Mouse (Mus musculus): ENCODE measurements around the gene Dhx35. TPM values are rescaled to one million over a fixed set of nuclear protein-coding genes. Genes with fewer than 3 reads are reported as not detected.

The Dhx35 gene
- polyA plus RNA-seq, 1 experiment from 2014 or later = 14.2 TPM

- WGBS = 21% methylated on average over 6 of the region's 6 CpGs
- ATAC-seq (ENCODE audit: insufficient number of reproducible peaks, insufficient read depth, low FRiP score, low read depth) = no peak
- Histone ChIP-seq H3K9ac (ENCODE audit: low read length) (peak overlapping the region; percentile 34), H3K4me1 (ENCODE audit: control insufficient read depth in 2 of 2, insufficient read depth in 2 of 2, low read length in 2 of 2) (peaks cover 30 to 46% of the 10 kb centered on the region in 2 experiments), H3K27me3 (ENCODE audit: control insufficient read depth, insufficient read depth, low read length) (no peaks in the 10 kb centered on the region), H3K4me2 (ENCODE audit: low read length) (0 out of 2 replicates have a peak overlapping the region, but pooled peaks have one; percentile 4), H3K27ac (replicated peaks in 1 of 2; ENCODE audit: control insufficient read depth in 1 of 2, insufficient read depth in 1 of 2, low read depth in 2 of 2, low read length in 2 of 2) (no peak overlapping the region), H3K4me3 (ENCODE audit: control insufficient read depth in 1 of 2, insufficient read depth in 1 of 2, low read depth in 1 of 2, low read length in 2 of 2) (no peak overlapping the region), H3K36me3 (ENCODE audit: control insufficient read depth, insufficient read depth, low read length) (peaks cover 46% of the 10 kb centered on the region), H3K9me3 (ENCODE audit: control insufficient read depth, low read length) (no peaks in the 10 kb centered on the region)
These were observed 17.1 kb upstream of the Dhx35 start for GRCm38 (mm10) chr2:158777490-158777889.

GRCm38 (mm10) chr2:158778349-158778748 lies 16.3 kb upstream of the Dhx35 start:
- Histone ChIP-seq H3K9me3 (ENCODE audit: control insufficient read depth, low read length) (no peaks in the 10 kb centered on the region), H3K4me2 (ENCODE audit: low read length) (no peak overlapping the region), H3K27ac (replicated peaks in 1 of 2; ENCODE audit: control insufficient read depth in 1 of 2, insufficient read depth in 1 of 2, low read depth in 2 of 2, low read length in 2 of 2) (no peak overlapping the region), H3K9ac (ENCODE audit: low read length) (no peak overlapping the region), H3K4me1 (ENCODE audit: control insufficient read depth in 2 of 2, insufficient read depth in 2 of 2, low read length in 2 of 2) (peaks cover 31 to 39% of the 10 kb centered on the region in 2 experiments), H3K27me3 (ENCODE audit: control insufficient read depth, insufficient read depth, low read length) (no peaks in the 10 kb centered on the region), H3K4me3 (ENCODE audit: control insufficient read depth in 1 of 2, insufficient read depth in 1 of 2, low read depth in 1 of 2, low read length in 2 of 2) (no peak overlapping the region), H3K36me3 (ENCODE audit: control insufficient read depth, insufficient read depth, low read length) (peaks cover 46% of the 10 kb centered on the region)
- 57% methylated on average over 7 of the region's 7 CpGs for WGBS
- no peak for ATAC-seq (ENCODE audit: insufficient number of reproducible peaks, insufficient read depth, low FRiP score, low read depth)

DNA sequence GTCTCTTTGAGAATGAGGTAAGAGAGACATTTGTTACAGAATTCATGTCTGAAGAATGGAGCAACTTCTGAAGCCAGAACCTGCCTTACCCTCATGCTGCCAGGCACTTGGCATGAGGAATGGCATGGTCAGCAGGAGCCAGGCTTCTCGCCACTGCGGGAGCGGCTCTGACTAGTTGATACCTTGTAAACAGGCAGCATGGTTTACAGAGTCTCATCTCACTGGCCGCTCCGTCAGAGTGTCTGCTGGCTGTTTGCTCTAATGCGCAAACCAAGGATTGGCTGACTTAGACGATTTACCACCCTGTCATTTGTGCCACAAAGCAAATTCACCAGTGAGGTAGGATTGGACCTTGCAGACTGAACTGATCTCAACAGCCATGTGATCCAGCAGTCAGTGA lies 13.5 kb upstream of the Dhx35 start:
- no peaks in the 10 kb centered on the region for H3K27me3 ChIP-seq (ENCODE audit: control insufficient read depth, insufficient read depth, low read length)
- no peak overlapping the region for H3K4me3 ChIP-seq (ENCODE audit: control insufficient read depth in 1 of 2, insufficient read depth in 1 of 2, low read depth in 1 of 2, low read length in 2 of 2)
- H3K9me3 ChIP-seq (ENCODE audit: control insufficient read depth, low read length) = no peaks in the 10 kb centered on the region
- H3K27ac ChIP-seq (replicated peaks in 1 of 2; ENCODE audit: control insufficient read depth in 1 of 2, insufficient read depth in 1 of 2, low read depth in 2 of 2, low read length in 2 of 2) = no peak overlapping the region
- WGBS = 94% methylated on average over 7 of the region's 7 CpGs
- peaks cover 18 to 25% of the 10 kb centered on the region in 2 experiments for H3K4me1 ChIP-seq (ENCODE audit: control insufficient read depth in 2 of 2, insufficient read depth in 2 of 2, low read length in 2 of 2)
- H3K4me2 ChIP-seq (ENCODE audit: low read length) = no peak overlapping the region
- no peak for ATAC-seq (ENCODE audit: insufficient number of reproducible peaks, insufficient read depth, low FRiP score, low read depth)
- peaks cover 66% of the 10 kb centered on the region for H3K36me3 ChIP-seq (ENCODE audit: control insufficient read depth, insufficient read depth, low read length)
- no peak overlapping the region for H3K9ac ChIP-seq (ENCODE audit: low read length)

GRCm38 (mm10) chr2:158786927-158787795 lies 7.4 kb upstream of the Dhx35 start:
- no peak for ATAC-seq (ENCODE audit: insufficient number of reproducible peaks, insufficient read depth, low FRiP score, low read depth)
- WGBS = 79% methylated on average over 14 of the region's 14 CpGs
- H3K9ac ChIP-seq (ENCODE audit: low read length) = no peak overlapping the region

GRCm38 (mm10) chr2:158795043-158795442 lies 436 bp downstream of the Dhx35 start:
- no peak; the same call in 1 of the 2 replicates for ATAC-seq (ENCODE audit: insufficient number of reproducible peaks, insufficient read depth, low FRiP score, low read depth)
- no peaks in the 10 kb centered on the region for H3K27me3 ChIP-seq (ENCODE audit: control insufficient read depth, insufficient read depth, low read length)
- no peaks in the 10 kb centered on the region for H3K36me3 ChIP-seq (ENCODE audit: control insufficient read depth, insufficient read depth, low read length)
- H3K4me1 ChIP-seq (ENCODE audit: control insufficient read depth in 2 of 2, insufficient read depth in 2 of 2, low read length in 2 of 2) = peaks cover 4 to 12% of the 10 kb centered on the region in 2 experiments
- peak overlapping the region; percentile 67 for H3K4me2 ChIP-seq (ENCODE audit: low read length)
- H3K9ac ChIP-seq (ENCODE audit: low read length) = peak overlapping the region; percentile 85
- 13% methylated on average over 15 of the region's 15 CpGs for WGBS
- H3K4me3 ChIP-seq (ENCODE audit: control insufficient read depth in 1 of 2, insufficient read depth in 1 of 2, low read depth in 1 of 2, low read length in 2 of 2) = peak overlapping the region; percentile 82 to 85
- no peaks in the 10 kb centered on the region for H3K9me3 ChIP-seq (ENCODE audit: control insufficient read depth, low read length)
- peak overlapping the region; percentile 47 to 78 for H3K27ac ChIP-seq (replicated peaks in 1 of 2; ENCODE audit: control insufficient read depth in 1 of 2, insufficient read depth in 1 of 2, low read depth in 2 of 2, low read length in 2 of 2)

More at GRCm38 (mm10) chr2:158786927-158787795, 7.4 kb upstream of the Dhx35 start:
- no peaks in the 10 kb centered on the region for H3K27me3 ChIP-seq (ENCODE audit: control insufficient read depth, insufficient read depth, low read length)
- H3K4me1 ChIP-seq (ENCODE audit: control insufficient read depth in 2 of 2, insufficient read depth in 2 of 2, low read length in 2 of 2) = 0 out of 4 replicates have a peak, but pooled peaks cover 0 to 2% of the 10 kb centered on the region in 2 experiments
- H3K9me3 ChIP-seq (ENCODE audit: control insufficient read depth, low read length) = no peaks in the 10 kb centered on the region
- H3K27ac ChIP-seq (replicated peaks in 1 of 2; ENCODE audit: control insufficient read depth in 1 of 2, insufficient read depth in 1 of 2, low read depth in 2 of 2, low read length in 2 of 2) = no peak overlapping the region
- H3K36me3 ChIP-seq (ENCODE audit: control insufficient read depth, insufficient read depth, low read length) = peaks cover 49% of the 10 kb centered on the region
- no peak overlapping the region for H3K4me2 ChIP-seq (ENCODE audit: low read length)
- H3K4me3 ChIP-seq (ENCODE audit: control insufficient read depth in 1 of 2, insufficient read depth in 1 of 2, low read depth in 1 of 2, low read length in 2 of 2) = no peak overlapping the region

DNA sequence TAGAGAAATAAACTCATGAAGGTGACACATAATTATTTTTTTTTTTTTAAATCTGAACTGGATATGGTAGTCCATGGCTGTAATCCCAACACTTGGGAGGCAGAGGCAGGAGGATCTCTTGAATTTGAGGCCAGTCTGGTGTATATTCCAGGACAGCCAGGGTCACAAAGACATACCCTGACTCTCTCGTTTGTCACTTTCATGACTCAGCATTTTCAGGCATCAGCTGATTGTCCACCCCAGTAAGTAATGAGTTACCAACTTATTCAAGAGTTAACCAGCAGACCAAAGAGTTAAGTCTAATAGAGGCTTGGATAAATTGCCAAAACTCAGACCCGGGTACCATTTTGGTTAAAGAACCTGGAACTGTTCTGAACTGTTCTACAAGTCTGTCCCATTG lies 1.3 kb downstream of the Dhx35 start:
- Histone ChIP-seq H3K27me3 (ENCODE audit: control insufficient read depth, insufficient read depth, low read length) (no peaks in the 10 kb centered on the region), H3K36me3 (ENCODE audit: control insufficient read depth, insufficient read depth, low read length) (peaks cover 6% of the 10 kb centered on the region; the same call in 1 of the 2 replicates), H3K4me1 (ENCODE audit: control insufficient read depth in 2 of 2, insufficient read depth in 2 of 2, low read length in 2 of 2) (peaks cover 4 to 12% of the 10 kb centered on the region in 2 experiments), H3K9ac (ENCODE audit: low read length) (no peak overlapping the region), H3K4me2 (ENCODE audit: low read length) (no peak overlapping the region), H3K27ac (replicated peaks in 1 of 2; ENCODE audit: control insufficient read depth in 1 of 2, insufficient read depth in 1 of 2, low read depth in 2 of 2, low read length in 2 of 2) (no peak overlapping the region), H3K9me3 (ENCODE audit: control insufficient read depth, low read length) (no peaks in the 10 kb centered on the region), H3K4me3 (ENCODE audit: control insufficient read depth in 1 of 2, insufficient read depth in 1 of 2, low read depth in 1 of 2, low read length in 2 of 2) (no peak overlapping the region)
- no peak for ATAC-seq (ENCODE audit: insufficient number of reproducible peaks, insufficient read depth, low FRiP score, low read depth)
- 89% methylated on average over 2 of the region's 2 CpGs for WGBS

- no peak overlapping the region for H3K4me3 ChIP-seq (ENCODE audit: control insufficient read depth in 1 of 2, insufficient read depth in 1 of 2, low read depth in 1 of 2, low read length in 2 of 2)
- peaks cover 37% of the 10 kb centered on the region for H3K36me3 ChIP-seq (ENCODE audit: control insufficient read depth, insufficient read depth, low read length)
- H3K9me3 ChIP-seq (ENCODE audit: control insufficient read depth, low read length) = no peaks in the 10 kb centered on the region
- H3K4me1 ChIP-seq (ENCODE audit: control insufficient read depth in 2 of 2, insufficient read depth in 2 of 2, low read length in 2 of 2) = peaks cover 2 to 4% of the 10 kb centered on the region in 2 experiments; a peak in 3 of 4 replicates
- H3K9ac ChIP-seq (ENCODE audit: low read length) = no peak overlapping the region
- H3K27ac ChIP-seq (replicated peaks in 1 of 2; ENCODE audit: control insufficient read depth in 1 of 2, insufficient read depth in 1 of 2, low read depth in 2 of 2, low read length in 2 of 2) = no peak overlapping the region
- no peak overlapping the region for H3K4me2 ChIP-seq (ENCODE audit: low read length)
- 85% methylated on average over 4 of the region's 4 CpGs for WGBS
- no peaks in the 10 kb centered on the region for H3K27me3 ChIP-seq (ENCODE audit: control insufficient read depth, insufficient read depth, low read length)
- no peak for ATAC-seq (ENCODE audit: insufficient number of reproducible peaks, insufficient read depth, low FRiP score, low read depth)
These were observed 4.7 kb downstream of the Dhx35 start for GRCm38 (mm10) chr2:158799328-158799727.
